Mouse (Mus musculus) lung, embryonic 16.5 days (tissue): Measurements from ENCODE around the gene Xirp2. TPM values are rescaled to one million over a fixed set of nuclear protein-coding genes. Genes with fewer than 3 reads are reported as not detected.
"Not testable (repeated sequence)": the region's sequence is repeated elsewhere in the genome, so short reads cannot be mapped to it uniquely, and the experiment has no call there.

Experiments
- ATAC-seq: fragments of 200-750 bp; cut with Nextera tagmentation; 2 replicates; pipeline ENCODE4 v1.8.0; 2017; ENCODE audit warnings: low read depth, mild to moderate bottlenecking, moderate library complexity
- H3K27ac ChIP-seq: fragments of 300-500 bp; sonication (generic); 2 replicates; pipeline ENCODE4 v1.5.1; 2014; ENCODE audit warnings: mild to moderate bottlenecking, control low read depth, low read length
- H3K27me3 ChIP-seq: fragments of 300-500 bp; sonication (generic); 2 replicates; pipeline ENCODE4 v1.6.1; 2014; ENCODE audit warnings: low read depth, low read length, mixed read lengths; ENCODE audit not compliant: control insufficient read depth, insufficient read depth
- H3K36me3 ChIP-seq: fragments of 300-500 bp; sonication (generic); 2 replicates; pipeline ENCODE4 v1.6.1; 2014; ENCODE audit warnings: low read length; ENCODE audit not compliant: control insufficient read depth, insufficient read depth
- H3K4me1 ChIP-seq: fragments of 300-500 bp; sonication (generic); replicated peaks from 2 replicates; pipeline ENCODE4 v1.6.1; 2014; ENCODE audit warnings: low read length, mixed read lengths; ENCODE audit not compliant: control insufficient read depth, insufficient read depth
- H3K4me2 ChIP-seq: fragments of 300-500 bp; sonication (generic); 2 replicates; pipeline ENCODE4 v1.6.1; 2014; ENCODE audit warnings: low read depth, low read length, control low read depth
- H3K4me3 ChIP-seq: fragments of 300-500 bp; sonication (generic); 2 replicates; pipeline ENCODE4 v1.5.1; 2014; ENCODE audit warnings: mild to moderate bottlenecking, low read length, control low read depth
- H3K9ac ChIP-seq: fragments of 300-500 bp; sonication (generic); 2 replicates; pipeline ENCODE4 v1.6.1; 2014; ENCODE audit warnings: low read length, control low read depth
- H3K9me3 ChIP-seq: fragments of 300-500 bp; sonication (generic); 2 replicates; pipeline ENCODE4 v1.6.1; 2016; ENCODE audit warnings: low read length; ENCODE audit not compliant: control insufficient read depth
- WGBS: fragments of 180-500 bp; shearing (Covaris S2); extraction: QIAGEN DNeasy Blood & Tissue Kit; methylation state at CpG from one replicate; pipeline ENCODE4 v1.1.7; 2014; 5-methylcytosine and 5-hydroxymethylcytosine counted together
- polyA plus RNA-seq: library from polyadenylated mRNA; unstranded; fragments of >200 nt; fragmentation: Nextera tagmentation; extraction: Ambion mirVana; gene quantifications from 2 replicates; pipeline ENCODE4 v1.2.1, GENCODE M21; 2015

Xirp2 gene
- 0.01 and 0.03 TPM in 2 replicates for polyA plus RNA-seq

GRCm38 (mm10) chr2:67445780-67446179 lies at the start of gene Xirp2:
Gene Xirp2 (plus strand): TSS chr2:67446002.
- no peaks in the 10 kb centered on the region for H3K27me3 ChIP-seq
- no peak within 1 kb of the TSS for H3K9ac ChIP-seq
- WGBS = 69% methylated on average over 3 of the region's 3 CpGs
- no peaks in the 10 kb centered on the region for H3K9me3 ChIP-seq
- ATAC-seq = no peak
- no peak within 1 kb of the TSS for H3K4me2 ChIP-seq
- no peaks in the 10 kb centered on the region for H3K4me1 ChIP-seq
- no peak within 1 kb of the TSS for H3K27ac ChIP-seq
- H3K36me3 ChIP-seq = no peaks in the 10 kb centered on the region
- H3K4me3 ChIP-seq = no peak within 1 kb of the TSS

DNA sequence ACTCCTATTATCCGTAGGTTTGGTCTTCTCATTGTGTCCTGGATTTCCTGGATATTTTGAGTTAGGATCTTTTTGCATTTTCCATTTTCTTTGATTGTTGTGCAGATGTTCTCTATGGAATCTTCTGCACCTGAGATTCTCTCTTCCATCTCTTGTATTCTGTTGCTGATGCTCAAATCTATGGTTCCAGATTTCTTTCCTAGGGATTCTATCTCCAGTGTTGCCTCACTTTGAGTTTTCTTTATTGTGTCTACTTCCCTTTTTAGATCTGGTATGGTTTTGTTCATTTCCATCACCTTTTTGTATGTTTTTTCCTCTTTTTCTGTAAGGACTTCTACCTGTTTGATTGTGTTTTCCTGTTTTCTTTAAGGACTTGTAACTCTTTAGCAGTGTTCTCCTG lies 32.4 kb upstream of the Xirp2 start, which contains the start of gene Gm21830:
TSS of gene Gm21830 (plus strand) at position 301 of the 400 bp plus-strand sequence.
- not testable (repeated sequence) for H3K9me3 ChIP-seq, H3K36me3 ChIP-seq, H3K4me2 ChIP-seq, H3K27ac ChIP-seq, H3K9ac ChIP-seq, H3K27me3 ChIP-seq, H3K4me3 ChIP-seq, ATAC-seq, H3K4me1 ChIP-seq
- no CpG with 5 or more reads among the region's 1 CpGs for WGBS

DNA sequence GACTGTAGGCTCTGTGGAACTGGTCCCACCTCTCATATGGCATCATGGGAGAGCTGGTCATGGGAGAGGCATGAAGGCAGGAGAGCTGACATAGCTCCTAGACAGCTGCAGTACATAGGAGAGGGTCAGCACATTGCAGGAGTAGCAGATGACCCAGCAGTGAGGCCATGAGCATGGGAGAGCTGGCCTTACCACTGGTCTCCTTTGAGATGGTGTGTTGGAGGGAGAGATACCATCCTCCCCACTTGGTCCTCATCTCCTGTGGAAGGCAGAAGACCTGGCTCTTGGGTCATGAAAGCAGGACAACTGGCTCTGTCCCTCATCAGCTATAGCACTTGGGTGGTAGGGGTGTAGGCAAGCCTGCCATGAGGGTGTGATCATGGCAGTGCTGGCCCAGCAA lies 24.9 kb upstream of the Xirp2 start:
- Histone ChIP-seq H3K27ac (no peak overlapping the region), H3K9ac (no peak overlapping the region), H3K36me3 (no peaks in the 10 kb centered on the region), H3K4me1 (no peaks in the 10 kb centered on the region), H3K4me2 (no peak overlapping the region), H3K4me3 (no peak overlapping the region), H3K9me3 (no peaks in the 10 kb centered on the region), H3K27me3 (no peaks in the 10 kb centered on the region)
- no peak for ATAC-seq

- Histone ChIP-seq H3K27ac (no peak overlapping the region), H3K36me3 (no peaks in the 10 kb centered on the region), H3K9ac (no peak overlapping the region), H3K4me3 (no peak overlapping the region), H3K4me1 (no peaks in the 10 kb centered on the region), H3K9me3 (no peaks in the 10 kb centered on the region), H3K27me3 (no peaks in the 10 kb centered on the region), H3K4me2 (no peak overlapping the region)
- 84% methylated on average over 1 of the region's 1 CpGs for WGBS
- ATAC-seq = no peak
These were observed 23.0 kb upstream of the Xirp2 start for GRCm38 (mm10) chr2:67422799-67423198.

GRCm38 (mm10) chr2:67433081-67433480 lies 12.7 kb upstream of the Xirp2 start, which contains the start of gene Gm26727:
Gene Gm26727 (minus strand): TSS chr2:67433181.
- WGBS = 57% methylated on average over 2 of the region's 2 CpGs
- Histone ChIP-seq H3K9me3 (no peaks in the 10 kb centered on the region), H3K27me3 (no peaks in the 10 kb centered on the region), H3K27ac (no peak within 1 kb of the TSS), H3K36me3 (no peaks in the 10 kb centered on the region), H3K4me1 (no peaks in the 10 kb centered on the region), H3K4me3 (no peak within 1 kb of the TSS), H3K4me2 (no peak within 1 kb of the TSS), H3K9ac (no peak within 1 kb of the TSS)
- ATAC-seq = no peak

- H3K36me3 ChIP-seq = no peaks in the 10 kb centered on the region
- H3K27me3 ChIP-seq = no peaks in the 10 kb centered on the region
- H3K27ac ChIP-seq = no peak overlapping the region
- H3K4me3 ChIP-seq = no peak overlapping the region
- no peaks in the 10 kb centered on the region for H3K4me1 ChIP-seq
- H3K9me3 ChIP-seq = no peaks in the 10 kb centered on the region
- no peak overlapping the region for H3K4me2 ChIP-seq
- 70% methylated on average over 8 of the region's 8 CpGs for WGBS
- no peak overlapping the region for H3K9ac ChIP-seq
- no peak for ATAC-seq
These were observed 7.5 kb upstream of the Xirp2 start for GRCm38 (mm10) chr2:67438309-67438708.

DNA sequence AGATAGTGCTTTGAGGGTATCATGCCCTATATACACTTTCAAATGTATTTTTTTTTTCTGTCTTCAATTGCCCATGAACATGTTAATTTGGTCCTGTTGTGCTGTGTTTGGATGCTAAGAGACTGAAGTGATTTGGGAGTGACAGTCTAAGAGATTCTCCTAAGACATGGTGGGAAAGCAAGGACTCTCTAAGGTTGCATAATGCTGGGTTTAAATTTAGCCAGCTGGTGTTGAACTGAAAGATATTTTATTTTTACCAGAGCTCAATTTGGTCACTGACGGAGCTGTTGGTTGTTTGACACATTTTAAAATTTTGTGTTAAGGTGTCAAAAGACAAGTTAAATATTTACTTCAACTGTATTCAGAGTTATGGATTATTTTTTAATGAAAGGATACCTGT lies 970 bp downstream of the Xirp2 start:
- Histone ChIP-seq H3K36me3 (no peaks in the 10 kb centered on the region), H3K4me2 (no peak overlapping the region), H3K4me1 (no peaks in the 10 kb centered on the region), H3K9me3 (no peaks in the 10 kb centered on the region), H3K9ac (no peak overlapping the region), H3K27ac (no peak overlapping the region), H3K4me3 (no peak overlapping the region), H3K27me3 (no peaks in the 10 kb centered on the region)
- 59% methylated on average over 1 of the region's 1 CpGs for WGBS
- ATAC-seq = no peak

GRCm38 (mm10) chr2:67447206-67447605 lies 1.4 kb downstream of the Xirp2 start:
- Histone ChIP-seq H3K4me1 (no peaks in the 10 kb centered on the region), H3K4me2 (no peak overlapping the region), H3K36me3 (no peaks in the 10 kb centered on the region), H3K27me3 (no peaks in the 10 kb centered on the region), H3K9ac (no peak overlapping the region), H3K9me3 (no peaks in the 10 kb centered on the region), H3K27ac (no peak overlapping the region), H3K4me3 (no peak overlapping the region)
- 67% methylated on average over 12 of the region's 12 CpGs for WGBS
- no peak for ATAC-seq

GRCm38 (mm10) chr2:67460857-67461256 lies 15.1 kb downstream of the Xirp2 start:
- Histone ChIP-seq H3K9ac (no peak overlapping the region), H3K4me2 (no peak overlapping the region), H3K27ac (no peak overlapping the region), H3K27me3 (no peaks in the 10 kb centered on the region), H3K4me3 (no peak overlapping the region), H3K36me3 (no peaks in the 10 kb centered on the region), H3K4me1 (no peaks in the 10 kb centered on the region), H3K9me3 (no peaks in the 10 kb centered on the region)
- no peak for ATAC-seq
- WGBS = 77% methylated on average over 3 of the region's 3 CpGs

- Histone ChIP-seq H3K4me1 (no peaks in the 10 kb centered on the region), H3K36me3 (no peaks in the 10 kb centered on the region), H3K27me3 (no peaks in the 10 kb centered on the region), H3K4me3 (no peak overlapping the region), H3K27ac (no peak overlapping the region), H3K9ac (no peak overlapping the region), H3K4me2 (no peak overlapping the region), H3K9me3 (no peaks in the 10 kb centered on the region)
- 85% methylated on average over 7 of the region's 7 CpGs for WGBS
- ATAC-seq = no peak
These were observed 21.2 kb downstream of the Xirp2 start for GRCm38 (mm10) chr2:67467036-67467435.
